Mouse (Mus musculus) G1E (cell line): ENCODE measurements around the gene H2-Aa.

ENCODE experiments used
- CTCF ChIP-seq: IDR thresholded peaks from 2 replicates; pipeline ENCODE4 v1.5.1; 2012; ENCODE audit warnings: low read depth, low read length, inconsistent platforms, mixed read lengths
- GATA1 ChIP-seq: IDR thresholded peaks from 2 replicates; pipeline ENCODE4 v1.6.1; 2012; ENCODE audit warnings: borderline replicate concordance, low read length, inconsistent platforms, mixed read lengths
- GATA2 ChIP-seq: IDR thresholded peaks from 2 replicates; pipeline ENCODE4 v1.6.1; 2012; ENCODE audit warnings: low read depth, low read length, inconsistent platforms, borderline replicate concordance
- POLR2AphosphoS5 ChIP-seq: IDR thresholded peaks from 2 replicates; pipeline ENCODE4 v1.6.1; 2012; ENCODE audit warnings: low read depth, low read length, inconsistent platforms; ENCODE audit not compliant: insufficient replicate concordance
- TAL1 ChIP-seq: conservative IDR thresholded peaks from 2 replicates; pipeline ENCODE4 v1.6.1; 2012; ENCODE audit warnings: low read depth, low read length, inconsistent platforms, mixed read lengths

- no peak for TF ChIP-seq CTCF
- TF ChIP-seq GATA1 = no peak
- no peak for TF ChIP-seq POLR2AphosphoS5
- TF ChIP-seq TAL1 = no peak
- no peak for TF ChIP-seq GATA2
These were observed 36.0 kb downstream of the H2-Aa start for GRCm38 (mm10) chr17:34251666-34252065.
